Mouse (Mus musculus) Muller cell, postnatal 12 days (primary cell): ENCODE data around the gene Gm7954.
"Not testable (repeated sequence)": the region's sequence is repeated elsewhere in the genome, so short reads cannot be mapped to it uniquely, and the experiment has no call there.

Experiments
- DNase-seq: peaks from one replicate; pipeline ENCODE4 v3.0.0-alpha.2; 2015; ENCODE audit errors: inconsistent ontology term

The Gm7954 gene

GRCm38 (mm10) chr14:41453418-41453817 is at the start of gene Gm7954:
Gene Gm7954, minus strand, starts transcription at chr14:41453518.
- not testable (repeated sequence) for DNase-seq

- DNase-seq = not testable (repeated sequence)
These were observed 36.1 kb upstream of the Gm7954 start, which contains the start of gene Gm3486 for GRCm38 (mm10) chr14:41489385-41489784. Gene Gm3486, minus strand, starts transcription at chr14:41489485.

- peak; percentile 2 for DNase-seq
These were observed 27.8 kb downstream of the Gm7954 start for GRCm38 (mm10) chr14:41425393-41426075.

- not testable (repeated sequence) for DNase-seq
These were observed 28.6 kb downstream of the Gm7954 start for GRCm38 (mm10) chr14:41424694-41425093.

GRCm38 (mm10) chr14:41408181-41408580 is 45.1 kb downstream of the Gm7954 start, which contains the start of gene Gm6482:
Gene Gm6482, minus strand, starts transcription at chr14:41408281.
- DNase-seq = not testable (repeated sequence)
